Mouse (Mus musculus) neural tube, embryonic 10.5 days (tissue): ENCODE results near the gene Faiml.

Experiments
- DNase-seq: peaks from one replicate; pipeline ENCODE4 v3.0.0-alpha.2; 2017; ENCODE audit warnings: low spot score; ENCODE audit errors: extremely low spot score

Gene Faiml

GRCm38 (mm10) chr9:99180272-99180671 lies 56.8 kb downstream of the Faiml start:
- no peak for DNase-seq
